ENCODE assay signal across 29 mouse cellular contexts in the genomic region with DNA sequence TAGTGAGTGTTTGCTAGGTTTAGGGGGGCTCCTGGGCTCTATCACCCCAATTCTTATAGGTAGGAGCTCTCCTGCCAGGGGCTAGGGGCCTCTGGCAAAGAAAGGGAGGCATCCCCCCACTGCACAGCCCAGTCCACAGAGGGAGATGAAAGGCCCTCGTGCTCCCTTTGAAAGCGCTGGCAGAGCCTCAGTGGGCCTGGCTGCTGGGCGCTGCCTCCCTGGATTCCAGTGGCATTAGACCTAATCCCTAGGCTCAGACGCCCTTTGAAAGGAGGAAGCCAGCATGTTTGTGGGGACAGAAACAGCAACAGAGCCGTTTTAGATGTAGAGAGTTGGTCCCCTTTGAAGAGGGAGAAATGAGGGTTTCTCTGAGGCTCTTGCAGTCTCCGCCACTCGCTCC. TPM values are rescaled to one million over a fixed set of nuclear protein-coding genes. Genes with fewer than 3 reads are reported as not detected.
A peak's percentile ranks its signal among the peaks of the same experiment; 100 is the strongest.
DNase-seq lines count a peak whose midpoint lies in the region; ATAC-seq lines count a peak whose summit lies in the region.
"Had no signal": no experiment of that assay in that cellular context is flagged by ENCODE, and none has a peak within 500 bp of the region (broad histone marks: within the 10 kb centered on the region; RNA-seq: fewer than 3 reads in every experiment).

No protein-coding gene starts in this region.

- no peaks in the 10 kb centered on the region for H3K9me3 ChIP-seq in heart, embryonic 10.5 days
- H3K9me3 ChIP-seq in embryonic facial prominence, embryonic 10.5 days, result no peaks in the 10 kb centered on the region
- H3K9me3 ChIP-seq in embryonic facial prominence, embryonic 13.5 days, result no peaks in the 10 kb centered on the region
- no peaks in the 10 kb centered on the region for H3K9me3 ChIP-seq in midbrain, embryonic 12.5 days
- H3K9me3 ChIP-seq: hindbrain, embryonic 12.5 days; liver, embryonic 15.5 days; lung, embryonic 15.5 days; megakaryocyte, embryonic 14.5 days had no signal

- peaks cover 21% of the 10 kb centered on the region for H3K4me1 ChIP-seq in heart, embryonic 10.5 days
- H3K4me1 ChIP-seq in embryonic facial prominence, embryonic 10.5 days, result peaks cover 12% of the 10 kb centered on the region
- peaks cover 14% of the 10 kb centered on the region for H3K4me1 ChIP-seq in embryonic facial prominence, embryonic 13.5 days
- peaks cover 11% of the 10 kb centered on the region; the same call in 1 of the 2 replicates for H3K4me1 ChIP-seq in midbrain, embryonic 12.5 days
- H3K4me1 ChIP-seq: hindbrain, embryonic 12.5 days; liver, embryonic 15.5 days; lung, embryonic 15.5 days had no signal

- DNase-seq in heart, embryonic 10.5 days (ENCODE audit: low spot score), result no peak
- DNase-seq in heart, adult 8-10 months (ENCODE audit: low spot score), result no peak
- DNase-seq in embryonic facial prominence, embryonic 10.5 days (ENCODE audit: low spot score), result no peak
- DNase-seq in spleen, postnatal 14 days (ENCODE audit: low spot score in 2 of 2), result no peak
- DNase-seq in yolk sac, embryonic 10.5 days (ENCODE audit: low spot score), result no peak
- DNase-seq: adrenal gland, adult 8-10 months; cerebellum, adult 2 months; cerebellum, postnatal 36 days; gastrocnemius, adult 2 months; kidney, adult 18-20 months; kidney, postnatal 4 days; liver; lung, postnatal 36 days had no signal

- no peaks in the 10 kb centered on the region for H3K27me3 ChIP-seq in heart, embryonic 10.5 days (ENCODE audit: insufficient read depth, poor library complexity, severe bottlenecking)
- H3K27me3 ChIP-seq in embryonic facial prominence, embryonic 10.5 days (replicated peaks; ENCODE audit: low read depth, poor library complexity, severe bottlenecking), result no peaks in the 10 kb centered on the region
- H3K27me3 ChIP-seq in embryonic facial prominence, embryonic 13.5 days, result no peaks in the 10 kb centered on the region
- H3K27me3 ChIP-seq in midbrain, embryonic 12.5 days, result no peaks in the 10 kb centered on the region
- H3K27me3 ChIP-seq: hindbrain, embryonic 12.5 days; liver, embryonic 15.5 days; lung, embryonic 15.5 days had no signal

- H3K27ac ChIP-seq in heart, embryonic 10.5 days, result 0 out of 2 replicates have a peak overlapping the region, but pooled peaks have one; percentile 33
- H3K27ac ChIP-seq in embryonic facial prominence, embryonic 10.5 days (replicated peaks), result peak overlapping the region; percentile 44
- no peak overlapping the region for H3K27ac ChIP-seq in embryonic facial prominence, embryonic 13.5 days
- H3K27ac ChIP-seq in midbrain, embryonic 12.5 days (replicated peaks), result peak overlapping the region; percentile 54
- H3K27ac ChIP-seq: gastrocnemius, adult 2 months; hindbrain, embryonic 12.5 days; liver, embryonic 15.5 days; lung, embryonic 15.5 days had no signal

- no peak overlapping the region for H3K4me2 ChIP-seq in embryonic facial prominence, embryonic 13.5 days
- no peak overlapping the region for H3K4me2 ChIP-seq in midbrain, embryonic 12.5 days (replicated peaks)
- H3K4me2 ChIP-seq: hindbrain, embryonic 12.5 days; liver, embryonic 15.5 days; lung, embryonic 15.5 days had no signal

- no peak overlapping the region for H3K4me3 ChIP-seq in heart, embryonic 10.5 days
- no peak overlapping the region for H3K4me3 ChIP-seq in embryonic facial prominence, embryonic 10.5 days
- no peak overlapping the region for H3K4me3 ChIP-seq in embryonic facial prominence, embryonic 13.5 days
- no peak overlapping the region for H3K4me3 ChIP-seq in midbrain, embryonic 12.5 days
- H3K4me3 ChIP-seq: erythroblast, embryonic 14.5 days; gastrocnemius, adult 2 months; hindbrain, embryonic 12.5 days; liver, embryonic 15.5 days; lung, embryonic 15.5 days; megakaryocyte, embryonic 14.5 days; myocyte had no signal

- peak overlapping the region; percentile 44; the same call in 1 of the 2 replicates for H3K9ac ChIP-seq in embryonic facial prominence, embryonic 13.5 days
- 0 out of 2 replicates have a peak overlapping the region, but pooled peaks have one; percentile 11 for H3K9ac ChIP-seq in midbrain, embryonic 12.5 days (replicated peaks)
- H3K9ac ChIP-seq: hindbrain, embryonic 12.5 days; liver, embryonic 15.5 days; lung, embryonic 15.5 days had no signal

- ATAC-seq in embryonic facial prominence, embryonic 13.5 days (ENCODE audit: insufficient number of reproducible peaks, insufficient read depth, low FRiP score, low TSS enrichment, low read depth), result no peak
- no peak for ATAC-seq in midbrain, embryonic 12.5 days (ENCODE audit: low FRiP score, low read depth)
- ATAC-seq in CD4-positive, CD25-positive, alpha-beta regulatory T cell, adult 4 months, result no peak
- ATAC-seq: activated CD4-positive, CD25-positive, alpha-beta regulatory T cell, adult 4 months had no signal

- 54% methylated on average over 7 of the region's 7 CpGs for WGBS in heart, embryonic 10.5 days
- 55% methylated on average over 7 of the region's 7 CpGs for WGBS in embryonic facial prominence, embryonic 10.5 days
- 41% methylated on average over 7 of the region's 7 CpGs for WGBS in embryonic facial prominence, embryonic 13.5 days
- WGBS in midbrain, embryonic 12.5 days, result 27% methylated on average over 7 of the region's 7 CpGs

- H3K36me3 ChIP-seq in heart, embryonic 10.5 days, result peaks cover 97% of the 10 kb centered on the region
- H3K36me3 ChIP-seq in embryonic facial prominence, embryonic 10.5 days (replicated peaks), result peaks cover 100% of the 10 kb centered on the region
- H3K36me3 ChIP-seq in embryonic facial prominence, embryonic 13.5 days, result peaks cover 100% of the 10 kb centered on the region
- H3K36me3 ChIP-seq in midbrain, embryonic 12.5 days, result peaks cover 91% of the 10 kb centered on the region

RNA-seq across cellular contexts. Expression of a gene that starts 20.4 kb away (rescaled TPM):
- not detected in 2 replicates for polyA plus RNA-seq in heart, embryonic 10.5 days (2016; fragmentation: Nextera tagmentation; extraction: Ambion mirVana)
- not detected for total RNA-seq in heart, adult 8-10 months (2022)
- polyA plus RNA-seq in embryonic facial prominence, embryonic 10.5 days (2016; fragmentation: Nextera tagmentation; extraction: Ambion mirVana), result 0.47 TPM in 1 of 2 replicates, not detected in the other
- 0.67 and 2.1 TPM in 2 replicates for polyA plus RNA-seq in embryonic facial prominence, embryonic 13.5 days (2015; fragmentation: Nextera tagmentation; extraction: Ambion mirVana)
- not detected in 2 replicates for polyA plus RNA-seq in midbrain, embryonic 12.5 days (2016; fragmentation: Nextera tagmentation; extraction: Ambion mirVana)
- polyA plus RNA-seq in CD4-positive, CD25-positive, alpha-beta regulatory T cell, adult 4 months (2017; shearing (Covaris generic)), result not detected
- total RNA-seq: adrenal gland, adult 8-10 months; gastrocnemius, adult 2 months; gastrocnemius, postnatal 4 days; heart, postnatal 25 days had no signal
- polyA plus RNA-seq: activated CD4-positive, CD25-positive, alpha-beta regulatory T cell, adult 4 months; C2C12; cerebellum, adult 2 months; hindbrain, embryonic 12.5 days; kidney, embryonic 16.5 days; liver, embryonic 15.5 days; lung, embryonic 15.5 days; neural tube, embryonic 14.5 days; testis, adult 2 months had no signal

RNA-seq across cellular contexts. Expression of a gene that starts 22.3 kb away (rescaled TPM):
- 155 and 166 TPM in 2 replicates for polyA plus RNA-seq in heart, embryonic 10.5 days (2016; fragmentation: Nextera tagmentation; extraction: Ambion mirVana)
- 10 to 100 TPM; 12.6 to 21.0 (median 17.3) TPM for total RNA-seq in heart, adult 8-10 months (2022)
- 139 and 142 TPM in 2 replicates for polyA plus RNA-seq in embryonic facial prominence, embryonic 10.5 days (2016; fragmentation: Nextera tagmentation; extraction: Ambion mirVana)
- 155 and 171 TPM in 2 replicates for polyA plus RNA-seq in embryonic facial prominence, embryonic 13.5 days (2015; fragmentation: Nextera tagmentation; extraction: Ambion mirVana)
- polyA plus RNA-seq in midbrain, embryonic 12.5 days (2016; fragmentation: Nextera tagmentation; extraction: Ambion mirVana), result 129 and 138 TPM in 2 replicates
- polyA plus RNA-seq in CD4-positive, CD25-positive, alpha-beta regulatory T cell, adult 4 months (2017; shearing (Covaris generic)), result 10 to 100 TPM; 36.4 to 64.0 TPM

RNA-seq across cellular contexts. Expression of a gene that starts 22.3 kb away (rescaled TPM):
- 1.3 and 1.6 TPM in 2 replicates for polyA plus RNA-seq in heart, embryonic 10.5 days (2016; fragmentation: Nextera tagmentation; extraction: Ambion mirVana)
- 10 to 100 TPM; 15.3 to 19.4 (median 18.4) TPM for total RNA-seq in heart, adult 8-10 months (2022)
- 0.06 and 0.16 TPM in 2 replicates for polyA plus RNA-seq in embryonic facial prominence, embryonic 10.5 days (2016; fragmentation: Nextera tagmentation; extraction: Ambion mirVana)
- 0.70 and 1.3 TPM in 2 replicates for polyA plus RNA-seq in embryonic facial prominence, embryonic 13.5 days (2015; fragmentation: Nextera tagmentation; extraction: Ambion mirVana)
- 0.09 and 0.26 TPM in 2 replicates for polyA plus RNA-seq in midbrain, embryonic 12.5 days (2016; fragmentation: Nextera tagmentation; extraction: Ambion mirVana)
- polyA plus RNA-seq in CD4-positive, CD25-positive, alpha-beta regulatory T cell, adult 4 months (2017; shearing (Covaris generic)), result 1 to 10 TPM; 3.6 to 6.9 TPM
- polyA plus RNA-seq: erythroblast, embryonic 14.5 days had no signal

RNA-seq across cellular contexts. Expression of a gene that starts 24.1 kb away (rescaled TPM):
- not detected in 2 replicates for polyA plus RNA-seq in heart, embryonic 10.5 days (2016; fragmentation: Nextera tagmentation; extraction: Ambion mirVana)
- under 1 TPM; 0.05 to 0.16 (median 0.10) TPM for total RNA-seq in heart, adult 8-10 months (2022)
- 0.04 TPM in 1 of 2 replicates, not detected in the other for polyA plus RNA-seq in embryonic facial prominence, embryonic 10.5 days (2016; fragmentation: Nextera tagmentation; extraction: Ambion mirVana)
- polyA plus RNA-seq in embryonic facial prominence, embryonic 13.5 days (2015; fragmentation: Nextera tagmentation; extraction: Ambion mirVana), result 0.06 TPM in 1 of 2 replicates, not detected in the other
- not detected in 2 replicates for polyA plus RNA-seq in midbrain, embryonic 12.5 days (2016; fragmentation: Nextera tagmentation; extraction: Ambion mirVana)
- not detected for polyA plus RNA-seq in CD4-positive, CD25-positive, alpha-beta regulatory T cell, adult 4 months (2017; shearing (Covaris generic))
- polyA plus RNA-seq: activated CD4-positive, CD25-positive, alpha-beta regulatory T cell, adult 4 months; erythroblast, embryonic 14.5 days; hindbrain, embryonic 12.5 days; liver, embryonic 15.5 days; lung, embryonic 15.5 days had no signal
